ENCODE assay signal across 23 mouse cellular contexts in the genomic region with DNA sequence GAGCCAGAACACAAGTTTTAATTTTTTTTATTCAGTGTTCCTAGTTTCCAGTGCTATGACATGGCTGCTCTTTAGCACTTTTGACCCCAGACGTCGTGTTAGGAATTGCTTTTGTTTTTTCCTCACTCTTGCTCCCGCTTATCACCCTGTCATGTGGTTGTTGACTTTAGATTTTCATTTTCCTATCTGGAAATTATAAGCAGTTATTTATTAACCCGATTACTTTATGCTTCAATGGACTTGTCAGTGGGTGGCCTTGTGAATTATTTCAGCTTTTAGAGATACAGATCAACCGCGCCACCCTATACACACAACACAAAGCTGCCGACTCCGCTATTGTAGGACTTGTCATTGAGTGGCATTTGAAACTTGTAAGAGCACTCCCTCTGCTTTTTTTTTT.
DNase-seq lines count a peak whose midpoint lies in the region; ATAC-seq and TF ChIP-seq lines count a peak whose summit lies in the region.
"Had no signal": no experiment of that assay in that cellular context is flagged by ENCODE, and none has a peak within 500 bp of the region (broad histone marks: within the 10 kb centered on the region; RNA-seq: fewer than 3 reads in every experiment).

No protein-coding gene starts in this region.

- H3K4me3 ChIP-seq in embryonic facial prominence, embryonic 14.5 days (ENCODE audit: low read depth, low read length), result no peak overlapping the region
- no peak overlapping the region for H3K4me3 ChIP-seq in embryonic facial prominence, embryonic 10.5 days
- no peak overlapping the region for H3K4me3 ChIP-seq in kidney, postnatal 0 days (replicated peaks; ENCODE audit: low read depth, low read length)
- H3K4me3 ChIP-seq in intestine, embryonic 14.5 days (ENCODE audit: low read depth, low read length), result no peak overlapping the region
- H3K4me3 ChIP-seq: embryonic facial prominence, embryonic 12.5 days; erythroblast, embryonic 14.5 days; forebrain, embryonic 12.5 days; limb, embryonic 15.5 days; midbrain, embryonic 10.5 days had no signal

- DNase-seq in embryonic facial prominence, embryonic 14.5 days (ENCODE audit: low spot score), result peak; percentile 84
- DNase-seq in embryonic facial prominence, embryonic 10.5 days (ENCODE audit: low spot score), result no peak
- peak; percentile 72 for DNase-seq in kidney, postnatal 0 days (ENCODE audit: low spot score)
- DNase-seq in kidney, postnatal 36 days, result no peak
- DNase-seq in intestine, embryonic 14.5 days (ENCODE audit: low spot score), result no peak
- peak; percentile 89 for DNase-seq in retina, postnatal 1 day
- DNase-seq in ovary, postnatal 14 days (ENCODE audit: low spot score), result no peak
- no peak for DNase-seq in cerebellum, postnatal 14 days
- DNase-seq: adrenal gland, postnatal 25 days; cerebellum, adult 9-10 months; gastrocnemius, postnatal 36 days; heart, postnatal 36 days; left cerebral cortex, postnatal 4 days; right cerebral cortex, postnatal 14 days; thymus, postnatal 25 days had no signal

- no peak for ATAC-seq in embryonic facial prominence, embryonic 14.5 days (ENCODE audit: low read depth)
- ATAC-seq in kidney, postnatal 0 days (replicated peaks; ENCODE audit: low FRiP score, low read depth), result no peak
- peak; percentile 82 for ATAC-seq in intestine, embryonic 14.5 days (replicated peaks; ENCODE audit: low FRiP score, low TSS enrichment, low read depth)
- ATAC-seq: inflammation-experienced regulatory T-cells, adult 6 months; midbrain, embryonic 16.5 days had no signal

- 0 out of 2 replicates have a peak overlapping the region, but pooled peaks have one; percentile 6 for H3K27ac ChIP-seq in embryonic facial prominence, embryonic 14.5 days (replicated peaks; ENCODE audit: low read depth, low read length)
- H3K27ac ChIP-seq in embryonic facial prominence, embryonic 10.5 days (replicated peaks), result no peak overlapping the region
- no peak overlapping the region for H3K27ac ChIP-seq in kidney, postnatal 0 days
- no peak overlapping the region for H3K27ac ChIP-seq in intestine, embryonic 14.5 days (ENCODE audit: low read depth)
- H3K27ac ChIP-seq: embryonic facial prominence, embryonic 12.5 days; forebrain, embryonic 12.5 days; hindbrain, embryonic 14.5 days; midbrain, embryonic 10.5 days had no signal

- H3K4me2 ChIP-seq in embryonic facial prominence, embryonic 14.5 days (ENCODE audit: low read depth, low read length), result no peak overlapping the region
- no peak overlapping the region for H3K4me2 ChIP-seq in kidney, postnatal 0 days (ENCODE audit: low read length)
- H3K4me2 ChIP-seq in intestine, embryonic 14.5 days (ENCODE audit: low read length), result no peak overlapping the region
- H3K4me2 ChIP-seq: embryonic facial prominence, embryonic 12.5 days; forebrain, embryonic 12.5 days; hindbrain, embryonic 14.5 days; limb, embryonic 15.5 days had no signal

- 63% methylated on average over 8 of the region's 8 CpGs for WGBS in embryonic facial prominence, embryonic 14.5 days
- 67% methylated on average over 8 of the region's 8 CpGs for WGBS in embryonic facial prominence, embryonic 10.5 days
- WGBS in kidney, postnatal 0 days, result 30% methylated on average over 8 of the region's 8 CpGs
- WGBS in intestine, embryonic 14.5 days, result 38% methylated on average over 8 of the region's 8 CpGs

- no peaks in the 10 kb centered on the region for H3K27me3 ChIP-seq in embryonic facial prominence, embryonic 14.5 days (replicated peaks; ENCODE audit: control insufficient read depth, insufficient read depth, low read length)
- H3K27me3 ChIP-seq in embryonic facial prominence, embryonic 10.5 days (replicated peaks; ENCODE audit: low read depth, poor library complexity, severe bottlenecking), result no peaks in the 10 kb centered on the region
- no peaks in the 10 kb centered on the region for H3K27me3 ChIP-seq in kidney, postnatal 0 days (ENCODE audit: insufficient read depth, low read length)
- H3K27me3 ChIP-seq in intestine, embryonic 14.5 days (replicated peaks; ENCODE audit: control insufficient read depth, insufficient read depth, low read length), result no peaks in the 10 kb centered on the region
- H3K27me3 ChIP-seq: embryonic facial prominence, embryonic 12.5 days; forebrain, embryonic 12.5 days; limb, embryonic 15.5 days had no signal

- H3K9ac ChIP-seq in embryonic facial prominence, embryonic 14.5 days (ENCODE audit: low read depth, low read length), result no peak overlapping the region
- no peak overlapping the region for H3K9ac ChIP-seq in kidney, postnatal 0 days (ENCODE audit: low read depth, low read length)
- no peak overlapping the region for H3K9ac ChIP-seq in intestine, embryonic 14.5 days (ENCODE audit: low read length)
- H3K9ac ChIP-seq: embryonic facial prominence, embryonic 12.5 days; forebrain, embryonic 12.5 days; hindbrain, embryonic 14.5 days; limb, embryonic 15.5 days had no signal

- no peak for TF ChIP-seq CTCF in kidney, postnatal 0 days (IDR thresholded peaks at IDR 0.05; ENCODE audit: low read depth)

- no peaks in the 10 kb centered on the region for H3K36me3 ChIP-seq in embryonic facial prominence, embryonic 14.5 days (ENCODE audit: control insufficient read depth, insufficient read depth, low read length)
- H3K36me3 ChIP-seq in embryonic facial prominence, embryonic 10.5 days (replicated peaks), result peaks cover 6% of the 10 kb centered on the region; the same call in 1 of the 2 replicates
- no peaks in the 10 kb centered on the region for H3K36me3 ChIP-seq in kidney, postnatal 0 days (ENCODE audit: insufficient read depth, low read length)
- no peaks in the 10 kb centered on the region for H3K36me3 ChIP-seq in intestine, embryonic 14.5 days (ENCODE audit: control insufficient read depth, insufficient read depth, low read length)
- H3K36me3 ChIP-seq: embryonic facial prominence, embryonic 12.5 days; forebrain, embryonic 12.5 days; limb, embryonic 15.5 days had no signal

- H3K4me1 ChIP-seq in embryonic facial prominence, embryonic 14.5 days (ENCODE audit: control insufficient read depth, insufficient read depth, low read length), result peaks cover 16% of the 10 kb centered on the region
- peaks cover 50% of the 10 kb centered on the region for H3K4me1 ChIP-seq in embryonic facial prominence, embryonic 10.5 days
- no peaks in the 10 kb centered on the region for H3K4me1 ChIP-seq in kidney, postnatal 0 days (replicated peaks; ENCODE audit: insufficient read depth, low read length)
- peaks cover 11% of the 10 kb centered on the region for H3K4me1 ChIP-seq in intestine, embryonic 14.5 days (replicated peaks; ENCODE audit: control insufficient read depth, insufficient read depth, low read length)

- no peaks in the 10 kb centered on the region for H3K9me3 ChIP-seq in embryonic facial prominence, embryonic 14.5 days (ENCODE audit: control insufficient read depth, low read length)
- peaks cover 7% of the 10 kb centered on the region for H3K9me3 ChIP-seq in embryonic facial prominence, embryonic 10.5 days
- no peaks in the 10 kb centered on the region for H3K9me3 ChIP-seq in kidney, postnatal 0 days (replicated peaks; ENCODE audit: low read length)
- H3K9me3 ChIP-seq in intestine, embryonic 14.5 days (ENCODE audit: control insufficient read depth, low read length), result no peaks in the 10 kb centered on the region
- H3K9me3 ChIP-seq: embryonic facial prominence, embryonic 12.5 days; forebrain, embryonic 12.5 days; limb, embryonic 15.5 days had no signal

Comparison
In these comparisons a context has a peak if more than half of its experiments do, and no peak if none do; other contexts are left out.
1. DNase-seq: peak in embryonic facial prominence, embryonic 14.5 days (single experiment), kidney, postnatal 0 days (single experiment) and retina, postnatal 1 day (single experiment); none in embryonic facial prominence, embryonic 10.5 days (single experiment), kidney, postnatal 36 days (0 of 2), intestine, embryonic 14.5 days (single experiment), ovary, postnatal 14 days (single experiment) and cerebellum, postnatal 14 days (0 of 2).